Mouse (Mus musculus) neural tube, embryonic 12.5 days (tissue): ENCODE results near the gene Acot7. TPM values are rescaled to one million over a fixed set of nuclear protein-coding genes. Genes with fewer than 3 reads are reported as not detected.
A peak's percentile ranks its signal among the peaks of the same experiment; 100 is the strongest.

Source experiments
- ATAC-seq: fragments of 200-750 bp; cut with Nextera tagmentation; 2 replicates; pipeline ENCODE4 v1.8.0; 2017; ENCODE audit warnings: low read depth, mild to moderate bottlenecking, moderate TSS enrichment, moderate library complexity; ENCODE audit not compliant: low FRiP score
- H3K27ac ChIP-seq: fragments of 300-500 bp; sonication (generic); 2 replicates; pipeline ENCODE4 v1.5.1; 2016
- H3K27me3 ChIP-seq: fragments of 300-500 bp; sonication (generic); replicated peaks from 2 replicates; pipeline ENCODE4 v1.6.1; 2016; ENCODE audit warnings: mild to moderate bottlenecking
- H3K36me3 ChIP-seq: fragments of 300-500 bp; sonication (generic); 2 replicates; pipeline ENCODE4 v1.6.1; 2016; ENCODE audit warnings: mild to moderate bottlenecking
- H3K4me1 ChIP-seq: fragments of 300-500 bp; sonication (generic); 2 replicates; pipeline ENCODE4 v1.6.1; 2016
- H3K4me2 ChIP-seq: fragments of 300-500 bp; sonication (generic); replicated peaks from 2 replicates; pipeline ENCODE4 v1.6.1; 2016; ENCODE audit warnings: mild to moderate bottlenecking
- H3K4me3 ChIP-seq: fragments of 300-500 bp; sonication (generic); 2 replicates; pipeline ENCODE4 v1.5.1; 2016
- H3K9ac ChIP-seq: fragments of 300-500 bp; sonication (generic); 2 replicates; pipeline ENCODE4 v1.6.1; 2016; ENCODE audit warnings: mild to moderate bottlenecking
- H3K9me3 ChIP-seq: fragments of 300-500 bp; sonication (generic); 2 replicates; pipeline ENCODE4 v1.6.1; 2016; ENCODE audit warnings: mild to moderate bottlenecking
- WGBS: fragments of 180-500 bp; shearing (Covaris S2); methylation state at CpG from one replicate; pipeline ENCODE4 v1.1.7; 2016; 5-methylcytosine and 5-hydroxymethylcytosine counted together
- polyA plus RNA-seq: library from polyadenylated mRNA; unstranded; fragments of >200 nt; fragmentation: Nextera tagmentation; extraction: Ambion mirVana; gene quantifications from 2 replicates; pipeline ENCODE4 v1.2.1, GENCODE M21; 2016

The Acot7 gene
- polyA plus RNA-seq, 1 experiment from 2014 or later, result 213 TPM

DNA sequence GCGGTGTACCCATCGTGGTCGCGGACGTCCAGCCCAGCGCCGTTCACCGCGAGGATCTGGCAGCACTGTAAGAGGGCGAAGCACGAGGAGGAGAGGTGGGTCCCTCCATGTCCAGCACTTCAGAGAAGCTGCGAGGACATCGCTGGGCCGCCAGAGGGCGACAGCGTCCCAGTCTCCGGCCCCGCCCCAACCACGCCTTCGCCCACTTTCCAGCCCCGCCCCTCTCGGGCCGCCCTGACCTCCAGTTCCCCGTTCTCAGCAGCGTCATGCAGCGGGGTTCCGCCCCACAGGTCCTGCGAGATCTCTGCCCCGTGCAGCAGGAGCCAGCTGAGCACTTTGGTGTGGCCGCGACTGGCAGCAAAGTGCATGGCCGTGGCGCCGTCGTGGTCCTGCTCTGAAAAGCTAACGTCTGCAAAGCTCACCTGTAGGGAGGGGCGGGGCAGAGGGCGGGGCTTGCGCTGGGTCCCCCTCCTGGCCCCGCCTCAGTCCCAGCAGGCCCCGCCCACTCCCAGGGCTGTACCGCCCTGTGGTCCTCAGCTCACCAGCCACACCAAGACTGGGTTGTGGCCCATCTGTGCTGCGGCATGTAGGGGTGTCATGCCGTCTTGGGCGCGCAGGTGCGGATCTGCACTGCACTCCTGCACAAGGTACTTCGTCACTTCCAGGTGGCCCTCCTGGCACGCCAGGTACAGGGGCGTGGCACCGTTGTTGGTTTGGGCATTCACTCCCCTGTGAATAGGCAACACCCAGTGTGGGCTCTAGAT lies 39.3 kb upstream of the Acot7 start:
- Histone ChIP-seq H3K36me3 (no peaks in the 10 kb centered on the region), H3K4me2 (peak overlapping the region; percentile 65), H3K9me3 (no peaks in the 10 kb centered on the region), H3K4me1 (peaks cover 9% of the 10 kb centered on the region), H3K9ac (0 out of 2 replicates have a peak overlapping the region, but pooled peaks have one; percentile 6), H3K27ac (no peak overlapping the region), H3K27me3 (peaks cover 39% of the 10 kb centered on the region), H3K4me3 (peak overlapping the region; percentile 35)
- 2% methylated on average over 51 of the region's 51 CpGs for WGBS
- peak; percentile 81 for ATAC-seq

DNA sequence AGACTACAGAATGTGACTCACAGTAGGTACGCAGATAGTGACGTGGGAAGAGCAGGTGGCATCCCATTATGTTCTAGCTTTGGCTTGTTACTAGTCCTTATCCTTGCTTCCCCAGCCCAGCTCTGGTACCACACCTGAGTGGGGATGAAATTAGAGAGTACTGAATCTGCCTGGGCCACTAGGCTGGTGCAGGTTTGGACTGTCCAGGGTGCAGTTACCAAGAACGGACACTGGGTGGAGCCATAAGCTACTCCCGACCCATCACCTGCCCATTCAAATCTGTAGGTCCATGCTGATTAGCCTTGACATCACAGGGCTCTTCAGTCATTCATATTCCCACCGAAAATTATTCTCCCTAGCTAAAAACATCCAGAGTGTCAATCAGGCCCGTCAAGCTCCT lies 37.5 kb upstream of the Acot7 start:
- no peaks in the 10 kb centered on the region for H3K36me3 ChIP-seq
- no peak overlapping the region for H3K27ac ChIP-seq
- peaks cover 9% of the 10 kb centered on the region for H3K4me1 ChIP-seq
- no peak overlapping the region for H3K4me2 ChIP-seq
- peaks cover 30% of the 10 kb centered on the region for H3K27me3 ChIP-seq
- H3K9me3 ChIP-seq, result no peaks in the 10 kb centered on the region
- H3K4me3 ChIP-seq, result no peak overlapping the region
- 32% methylated on average over 6 of the region's 6 CpGs for WGBS
- no peak overlapping the region for H3K9ac ChIP-seq
- ATAC-seq, result no peak

DNA sequence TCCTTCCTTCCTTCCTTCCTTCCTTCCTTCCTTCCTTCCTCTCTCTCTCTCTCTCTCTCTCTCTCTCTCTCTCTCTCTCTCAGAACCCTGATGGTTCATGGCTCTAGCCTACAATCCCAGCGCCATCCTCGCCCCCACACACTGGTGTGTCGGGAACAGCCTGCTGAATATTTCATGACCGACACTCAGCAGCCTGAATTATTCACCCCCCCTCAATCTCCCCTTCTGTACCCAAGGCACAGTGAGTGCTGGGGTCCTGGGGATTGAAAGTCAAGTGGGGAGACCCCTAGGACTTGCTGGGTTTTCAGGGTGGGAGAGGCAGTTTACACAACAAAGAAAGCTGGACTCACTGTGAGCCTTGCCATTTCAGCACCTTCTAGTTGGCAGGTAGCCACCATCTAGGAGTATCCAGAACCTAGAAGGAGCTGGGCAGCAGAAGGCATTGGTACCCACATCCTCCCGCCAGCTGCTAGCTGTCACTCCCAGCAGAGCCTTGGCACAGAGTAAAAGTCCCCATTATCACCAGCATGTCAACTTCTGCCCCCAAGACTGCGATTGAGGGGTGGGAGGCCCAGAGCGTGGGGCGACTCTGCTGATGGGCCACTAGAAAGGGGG lies 36.3 kb upstream of the Acot7 start:
- 76% methylated on average over 8 of the region's 8 CpGs for WGBS
- peaks cover 25% of the 10 kb centered on the region for H3K27me3 ChIP-seq
- no peaks in the 10 kb centered on the region for H3K9me3 ChIP-seq
- peaks cover 9% of the 10 kb centered on the region for H3K4me1 ChIP-seq
- no peak for ATAC-seq
- no peak overlapping the region for H3K4me3 ChIP-seq
- no peak overlapping the region for H3K9ac ChIP-seq
- no peak overlapping the region for H3K4me2 ChIP-seq
- no peaks in the 10 kb centered on the region for H3K36me3 ChIP-seq
- H3K27ac ChIP-seq, result no peak overlapping the region

- no peak for ATAC-seq
- no peak overlapping the region for H3K4me3 ChIP-seq
- peaks cover 16% of the 10 kb centered on the region for H3K27me3 ChIP-seq
- no peak overlapping the region for H3K27ac ChIP-seq
- H3K4me2 ChIP-seq, result no peak overlapping the region
- 12% methylated on average over 1 of the region's 1 CpGs for WGBS
- H3K36me3 ChIP-seq, result no peaks in the 10 kb centered on the region
- H3K9ac ChIP-seq, result no peak overlapping the region
- H3K4me1 ChIP-seq, result peaks cover 5% of the 10 kb centered on the region
- no peaks in the 10 kb centered on the region for H3K9me3 ChIP-seq
Observed at GRCm38 (mm10) chr4:152143632-152144031, 34.3 kb upstream of the Acot7 start.

DNA sequence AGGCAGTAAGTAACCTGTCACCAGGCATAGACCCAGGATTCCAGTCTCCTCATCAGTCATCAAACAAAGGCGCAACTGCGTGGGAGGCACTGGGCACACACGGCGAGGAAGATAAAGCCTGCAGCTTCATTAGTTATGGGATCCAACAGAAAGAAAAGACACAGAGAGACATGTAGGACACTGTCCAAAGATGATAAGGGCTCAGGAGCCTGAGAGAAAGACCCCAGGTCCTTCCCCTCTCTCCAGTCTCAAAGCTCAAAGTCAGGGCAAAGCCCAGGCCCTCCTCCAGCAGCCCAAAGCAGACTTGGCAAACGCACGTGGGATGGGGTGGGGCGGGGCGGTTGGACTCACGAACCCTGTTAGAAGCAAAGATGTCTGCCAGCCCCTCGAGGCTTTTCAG lies 32.5 kb upstream of the Acot7 start:
- Histone ChIP-seq H3K9me3 (no peaks in the 10 kb centered on the region), H3K9ac (no peak overlapping the region), H3K36me3 (no peaks in the 10 kb centered on the region), H3K27me3 (peaks cover 29% of the 10 kb centered on the region), H3K27ac (no peak overlapping the region), H3K4me1 (no peaks in the 10 kb centered on the region), H3K4me3 (no peak overlapping the region), H3K4me2 (no peak overlapping the region)
- no peak for ATAC-seq
- 67% methylated on average over 10 of the region's 10 CpGs for WGBS

DNA sequence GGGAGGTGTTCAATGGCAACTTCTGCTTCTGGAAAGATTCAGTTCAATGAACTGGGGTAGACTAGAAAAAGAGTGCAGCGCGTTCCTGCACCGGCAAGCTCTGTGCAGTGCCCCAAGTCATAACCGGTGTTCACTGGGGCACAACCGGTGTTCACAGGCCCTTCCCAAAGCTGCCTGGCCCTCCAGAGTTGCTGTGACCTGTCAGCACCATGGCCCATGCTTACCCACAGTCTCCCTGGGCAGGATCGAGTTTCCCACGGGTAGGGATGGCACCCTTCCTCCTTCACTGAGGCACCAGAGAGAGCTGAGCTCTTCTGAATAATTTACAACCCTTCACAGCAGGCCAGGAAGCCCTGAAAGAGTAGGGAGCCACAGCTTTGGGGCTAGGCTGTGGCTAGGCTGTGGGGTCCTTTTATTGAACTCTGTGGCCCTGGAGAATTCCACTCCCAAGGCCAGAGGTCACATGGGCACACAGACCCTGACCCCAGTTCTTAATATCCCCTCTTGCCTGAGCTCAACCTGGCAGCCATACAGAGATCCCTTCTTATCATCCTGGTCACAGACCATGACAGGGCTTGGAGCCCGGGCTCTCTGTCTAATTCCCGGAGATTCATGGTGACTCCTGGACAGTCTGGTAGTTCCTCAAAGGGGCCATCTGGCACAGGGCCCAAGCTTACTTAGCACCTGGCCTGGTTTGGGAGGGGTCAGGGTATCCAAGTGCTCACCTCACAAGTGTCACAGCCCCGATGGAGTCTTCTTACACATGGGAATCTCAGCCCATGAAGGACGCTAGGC lies 31.7 kb upstream of the Acot7 start:
- Histone ChIP-seq H3K4me1 (no peaks in the 10 kb centered on the region), H3K36me3 (no peaks in the 10 kb centered on the region), H3K27ac (no peak overlapping the region), H3K4me2 (no peak overlapping the region), H3K9ac (no peak overlapping the region), H3K9me3 (no peaks in the 10 kb centered on the region), H3K27me3 (peaks cover 35% of the 10 kb centered on the region), H3K4me3 (no peak overlapping the region)
- ATAC-seq, result no peak
- 53% methylated on average over 11 of the region's 11 CpGs for WGBS

GRCm38 (mm10) chr4:152150546-152150945 lies 27.4 kb upstream of the Acot7 start:
- Histone ChIP-seq H3K9ac (no peak overlapping the region), H3K4me2 (no peak overlapping the region), H3K4me1 (peaks cover 8% of the 10 kb centered on the region), H3K27ac (no peak overlapping the region), H3K9me3 (no peaks in the 10 kb centered on the region), H3K36me3 (no peaks in the 10 kb centered on the region), H3K27me3 (peaks cover 65% of the 10 kb centered on the region), H3K4me3 (no peak overlapping the region)
- 84% methylated on average over 4 of the region's 4 CpGs for WGBS
- no peak for ATAC-seq

- Histone ChIP-seq H3K27me3 (peaks cover 70% of the 10 kb centered on the region), H3K9me3 (no peaks in the 10 kb centered on the region), H3K4me2 (peak overlapping the region; percentile 64), H3K27ac (no peak overlapping the region), H3K9ac (no peak overlapping the region), H3K36me3 (no peaks in the 10 kb centered on the region), H3K4me1 (peaks cover 8% of the 10 kb centered on the region), H3K4me3 (peak overlapping the region; percentile 33)
- 22% methylated on average over 7 of the region's 7 CpGs for WGBS
- ATAC-seq, result no peak
Observed at GRCm38 (mm10) chr4:152151451-152151965, 26.4 kb upstream of the Acot7 start.

DNA sequence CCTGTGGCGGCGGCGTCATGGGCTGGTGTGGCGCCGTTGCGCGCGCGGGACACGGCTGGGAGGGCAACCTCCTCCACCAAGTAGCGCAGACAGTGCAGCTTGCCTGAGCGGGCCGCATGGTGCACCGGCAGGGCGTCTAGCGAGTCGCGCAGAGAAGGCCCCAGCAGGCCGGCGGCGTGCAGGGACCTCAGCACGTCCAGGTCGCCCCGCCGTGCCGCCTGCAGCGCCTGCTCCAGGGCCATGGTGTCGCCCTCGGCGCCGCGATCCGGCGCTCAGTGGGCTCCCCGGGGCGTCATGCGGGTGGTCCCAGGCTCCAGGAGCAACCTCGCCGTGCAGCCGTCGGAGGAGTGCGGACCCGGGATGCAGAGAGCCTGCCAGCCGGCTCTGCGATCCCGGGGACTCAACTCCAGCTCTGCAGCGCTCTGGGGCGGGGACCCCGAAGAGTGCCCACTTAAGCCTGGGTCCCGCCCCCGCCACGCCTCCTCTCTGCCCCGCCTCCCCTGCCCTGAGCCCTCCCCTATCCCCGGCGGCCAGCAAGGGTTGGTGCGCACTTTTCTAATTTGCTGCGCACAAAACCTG lies 25.9 kb upstream of the Acot7 start, which contains the start of gene Espn:
Gene Espn (minus strand): TSS at position 406 of the 579 bp plus-strand sequence.
- no peaks in the 10 kb centered on the region for H3K9me3 ChIP-seq
- under 1% methylated on average over 57 of the region's 57 CpGs for WGBS
- H3K9ac ChIP-seq, result 0 out of 2 replicates have a peak within 1 kb of the TSS, but pooled peaks have one; percentile 21
- peak within 1 kb of the TSS; percentile 33 for H3K4me3 ChIP-seq
- peak; percentile 60 for ATAC-seq
- H3K27me3 ChIP-seq, result peaks cover 70% of the 10 kb centered on the region
- no peaks in the 10 kb centered on the region for H3K36me3 ChIP-seq
- no peak within 1 kb of the TSS for H3K27ac ChIP-seq
- peak within 1 kb of the TSS; percentile 64 for H3K4me2 ChIP-seq
- peaks cover 8% of the 10 kb centered on the region for H3K4me1 ChIP-seq

GRCm38 (mm10) chr4:152153771-152154177 lies 24.2 kb upstream of the Acot7 start:
- Histone ChIP-seq H3K4me2 (peak overlapping the region; percentile 44), H3K9me3 (no peaks in the 10 kb centered on the region), H3K36me3 (no peaks in the 10 kb centered on the region), H3K27ac (no peak overlapping the region), H3K9ac (no peak overlapping the region), H3K27me3 (peaks cover 84% of the 10 kb centered on the region), H3K4me3 (no peak overlapping the region), H3K4me1 (peaks cover 14% of the 10 kb centered on the region)
- WGBS, result 2% methylated on average over 23 of the region's 23 CpGs
- no peak; the same call in 1 of the 2 replicates for ATAC-seq

DNA sequence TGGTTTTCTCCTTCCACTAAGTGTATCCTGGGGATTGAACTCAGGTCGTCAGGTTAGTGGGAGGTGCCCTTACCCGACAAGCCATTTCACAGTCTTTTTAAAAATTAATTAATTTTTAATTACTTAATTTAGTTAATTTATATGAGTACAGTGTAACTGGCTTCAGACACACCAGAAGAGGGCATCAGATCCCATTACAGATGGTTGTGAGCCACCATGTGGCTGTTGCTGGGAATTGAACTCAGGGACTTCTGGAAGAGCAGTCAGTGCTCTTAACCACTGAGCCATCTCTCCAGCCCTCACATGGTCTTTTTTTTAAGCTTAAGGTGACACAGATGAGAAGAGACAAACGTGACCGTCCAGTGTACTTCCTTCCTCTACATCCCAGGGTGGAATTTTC lies 22.9 kb upstream of the Acot7 start:
- Histone ChIP-seq H3K36me3 (no peaks in the 10 kb centered on the region), H3K4me1 (peaks cover 20% of the 10 kb centered on the region), H3K27me3 (peaks cover 84% of the 10 kb centered on the region), H3K4me3 (no peak overlapping the region), H3K4me2 (no peak overlapping the region), H3K27ac (no peak overlapping the region), H3K9ac (no peak overlapping the region), H3K9me3 (no peaks in the 10 kb centered on the region)
- WGBS, result 79% methylated on average over 4 of the region's 4 CpGs
- no peak for ATAC-seq
